Mouse (Mus musculus): ENCODE results near the gene Fut8. TPM values are rescaled to one million over a fixed set of nuclear protein-coding genes. Genes with fewer than 3 reads are reported as not detected.
"Not testable (repeated sequence)": the region's sequence is repeated elsewhere in the genome, so short reads cannot be mapped to it uniquely, and the experiment has no call there.

Gene Fut8
- polyA plus RNA-seq, 1 experiment from 2014 or later = 49.3 TPM

DNA sequence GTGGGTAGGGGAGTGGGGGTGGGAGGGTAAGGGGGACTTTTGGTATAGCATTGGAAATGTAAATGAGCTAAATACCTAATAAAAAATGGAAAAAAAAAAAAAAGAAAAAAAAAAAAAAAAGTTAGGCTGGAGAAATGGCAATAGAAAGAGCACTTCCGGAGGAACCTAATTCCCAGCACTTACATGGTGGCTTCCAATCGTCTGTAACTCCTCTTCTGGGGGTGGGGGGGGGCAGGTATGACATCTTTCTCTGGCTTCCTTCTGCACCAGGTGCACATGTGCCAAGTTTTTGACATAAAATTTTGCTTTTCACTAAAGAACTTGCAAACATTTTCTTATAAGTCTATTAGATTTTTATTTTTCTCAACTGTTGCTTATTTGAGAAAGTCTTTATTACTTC, 53.9 kb downstream of the Fut8 start:
- not testable (repeated sequence) for H3K9me3 ChIP-seq; H3K27ac ChIP-seq; H3K4me1 ChIP-seq (replicated peaks); ATAC-seq (ENCODE audit: low FRiP score); H3K4me2 ChIP-seq; H3K36me3 ChIP-seq; H3K27me3 ChIP-seq; H3K4me3 ChIP-seq; H3K9ac ChIP-seq
- WGBS = 88% methylated on average over 2 of the region's 2 CpGs

- Histone ChIP-seq H3K4me2 (no peak overlapping the region), H3K9ac (no peak overlapping the region), H3K27ac (no peak overlapping the region), H3K27me3 (no peaks in the 10 kb centered on the region), H3K4me1 (replicated peaks) (no peaks in the 10 kb centered on the region), H3K4me3 (no peak overlapping the region), H3K9me3 (no peaks in the 10 kb centered on the region), H3K36me3 (no peaks in the 10 kb centered on the region)
- no peak for ATAC-seq (ENCODE audit: low FRiP score)
- WGBS = 78% methylated on average over 4 of the region's 4 CpGs
Measured at GRCm38 (mm10) chr12:77292375-77293258, 54.7 kb downstream of the Fut8 start.

DNA sequence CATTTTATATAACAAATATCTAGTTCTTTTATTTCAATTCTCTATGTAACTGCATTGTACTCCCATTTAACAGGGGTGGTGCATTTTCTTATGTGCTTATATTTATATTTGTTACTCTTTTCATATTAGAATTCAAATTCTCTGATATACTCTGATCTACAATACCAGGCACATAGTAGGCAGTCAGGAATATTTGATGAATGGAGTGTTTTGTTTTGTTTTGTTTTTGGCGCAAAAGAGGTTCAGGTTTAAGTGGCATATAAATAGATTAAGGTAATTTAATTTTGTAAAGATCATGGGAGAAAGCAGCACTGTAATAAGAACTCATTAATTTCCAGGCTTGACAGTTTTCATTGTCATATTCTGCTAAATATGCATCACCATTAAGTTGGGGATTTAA, 58.2 kb downstream of the Fut8 start:
- Histone ChIP-seq H3K27ac (no peak overlapping the region), H3K4me1 (replicated peaks) (no peaks in the 10 kb centered on the region), H3K4me3 (no peak overlapping the region), H3K9me3 (no peaks in the 10 kb centered on the region), H3K27me3 (no peaks in the 10 kb centered on the region), H3K9ac (no peak overlapping the region), H3K36me3 (no peaks in the 10 kb centered on the region), H3K4me2 (no peak overlapping the region)
- 78% methylated on average over 1 of the region's 1 CpGs for WGBS
- ATAC-seq (ENCODE audit: low FRiP score) = no peak

GRCm38 (mm10) chr12:77297114-77297513, 59.2 kb downstream of the Fut8 start:
- Histone ChIP-seq H3K27ac (no peak overlapping the region), H3K4me2 (no peak overlapping the region), H3K27me3 (no peaks in the 10 kb centered on the region), H3K36me3 (no peaks in the 10 kb centered on the region), H3K9me3 (no peaks in the 10 kb centered on the region), H3K4me3 (no peak overlapping the region), H3K9ac (no peak overlapping the region), H3K4me1 (replicated peaks) (no peaks in the 10 kb centered on the region)
- WGBS = 89% methylated on average over 4 of the region's 4 CpGs
- no peak for ATAC-seq (ENCODE audit: low FRiP score)

- Histone ChIP-seq H3K4me3 (no peak overlapping the region), H3K9ac (no peak overlapping the region), H3K27ac (no peak overlapping the region), H3K36me3 (no peaks in the 10 kb centered on the region), H3K4me2 (no peak overlapping the region), H3K4me1 (replicated peaks) (no peaks in the 10 kb centered on the region), H3K9me3 (no peaks in the 10 kb centered on the region), H3K27me3 (no peaks in the 10 kb centered on the region)
- no peak for ATAC-seq (ENCODE audit: low FRiP score)
- 93% methylated on average over 2 of the region's 2 CpGs for WGBS
Measured at GRCm38 (mm10) chr12:77297858-77298257, 59.9 kb downstream of the Fut8 start.

- Histone ChIP-seq H3K36me3 (no peaks in the 10 kb centered on the region), H3K9ac (no peak overlapping the region), H3K4me1 (replicated peaks) (no peaks in the 10 kb centered on the region), H3K9me3 (no peaks in the 10 kb centered on the region), H3K27me3 (no peaks in the 10 kb centered on the region), H3K4me3 (no peak overlapping the region), H3K27ac (no peak overlapping the region), H3K4me2 (no peak overlapping the region)
- 97% methylated on average over 1 of the region's 1 CpGs for WGBS
- no peak for ATAC-seq (ENCODE audit: low FRiP score)
Measured at GRCm38 (mm10) chr12:77302011-77302410, 64.1 kb downstream of the Fut8 start.

GRCm38 (mm10) chr12:77303367-77303766, 65.4 kb downstream of the Fut8 start:
- Histone ChIP-seq H3K27me3 (no peaks in the 10 kb centered on the region), H3K4me1 (replicated peaks) (no peaks in the 10 kb centered on the region), H3K4me3 (no peak overlapping the region), H3K36me3 (no peaks in the 10 kb centered on the region), H3K27ac (no peak overlapping the region), H3K9me3 (no peaks in the 10 kb centered on the region), H3K4me2 (no peak overlapping the region), H3K9ac (no peak overlapping the region)
- ATAC-seq (ENCODE audit: low FRiP score) = no peak

DNA sequence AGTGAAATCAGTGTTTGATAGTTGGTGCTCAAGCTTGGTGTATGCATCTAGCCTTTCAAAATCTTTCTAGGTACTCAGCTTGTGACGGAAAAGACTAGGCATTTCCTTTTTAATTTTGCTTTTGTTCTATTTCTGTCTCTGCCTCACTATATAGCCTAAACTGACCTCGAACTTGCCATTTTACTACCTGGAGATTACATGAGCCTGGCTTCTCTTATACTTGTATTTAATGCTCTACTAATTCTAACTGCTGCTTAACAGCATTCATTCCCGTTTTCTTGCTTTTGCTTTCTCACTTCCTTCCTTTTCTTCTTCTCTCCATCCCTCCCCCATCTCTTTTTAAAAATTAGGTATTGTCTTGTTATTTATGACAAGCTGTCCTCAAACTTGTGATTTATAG, 67.6 kb downstream of the Fut8 start:
- Histone ChIP-seq H3K4me2 (no peak overlapping the region), H3K27me3 (no peaks in the 10 kb centered on the region), H3K4me1 (replicated peaks) (no peaks in the 10 kb centered on the region), H3K9ac (no peak overlapping the region), H3K9me3 (no peaks in the 10 kb centered on the region), H3K27ac (no peak overlapping the region), H3K4me3 (no peak overlapping the region), H3K36me3 (no peaks in the 10 kb centered on the region)
- ATAC-seq (ENCODE audit: low FRiP score) = no peak
- WGBS = 93% methylated on average over 3 of the region's 3 CpGs

- Histone ChIP-seq H3K9me3 (no peaks in the 10 kb centered on the region), H3K27ac (no peak overlapping the region), H3K36me3 (no peaks in the 10 kb centered on the region), H3K4me2 (no peak overlapping the region), H3K9ac (no peak overlapping the region), H3K27me3 (no peaks in the 10 kb centered on the region), H3K4me1 (replicated peaks) (no peaks in the 10 kb centered on the region), H3K4me3 (no peak overlapping the region)
- no peak for ATAC-seq (ENCODE audit: low FRiP score)
- WGBS = 86% methylated on average over 3 of the region's 3 CpGs
Measured at GRCm38 (mm10) chr12:77306759-77307314, 68.9 kb downstream of the Fut8 start.

GRCm38 (mm10) chr12:77309507-77309906, 71.6 kb downstream of the Fut8 start:
- Histone ChIP-seq H3K27me3 (no peaks in the 10 kb centered on the region), H3K4me2 (no peak overlapping the region), H3K4me1 (replicated peaks) (no peaks in the 10 kb centered on the region), H3K36me3 (no peaks in the 10 kb centered on the region), H3K27ac (no peak overlapping the region), H3K9ac (no peak overlapping the region), H3K4me3 (no peak overlapping the region), H3K9me3 (no peaks in the 10 kb centered on the region)
- ATAC-seq (ENCODE audit: low FRiP score) = no peak

- ATAC-seq (ENCODE audit: low FRiP score) = no peak
- H3K9me3 ChIP-seq = no peaks in the 10 kb centered on the region
- H3K27me3 ChIP-seq = no peaks in the 10 kb centered on the region
- no peaks in the 10 kb centered on the region for H3K36me3 ChIP-seq
- no peak overlapping the region for H3K27ac ChIP-seq
- no peaks in the 10 kb centered on the region for H3K4me1 ChIP-seq (replicated peaks)
- H3K9ac ChIP-seq = no peak overlapping the region
- no peak overlapping the region for H3K4me3 ChIP-seq
- H3K4me2 ChIP-seq = no peak overlapping the region
Measured at GRCm38 (mm10) chr12:77313502-77313901, 75.6 kb downstream of the Fut8 start.

GRCm38 (mm10) chr12:77324142-77324541, 86.2 kb downstream of the Fut8 start:
- Histone ChIP-seq H3K4me2 (no peak overlapping the region), H3K27ac (no peak overlapping the region), H3K27me3 (no peaks in the 10 kb centered on the region), H3K9me3 (no peaks in the 10 kb centered on the region), H3K4me1 (replicated peaks) (no peaks in the 10 kb centered on the region), H3K36me3 (no peaks in the 10 kb centered on the region), H3K4me3 (no peak overlapping the region), H3K9ac (no peak overlapping the region)
- 69% methylated on average over 3 of the region's 3 CpGs for WGBS
- ATAC-seq (ENCODE audit: low FRiP score) = no peak

GRCm38 (mm10) chr12:77346521-77346920, 108.6 kb downstream of the Fut8 start:
- 84% methylated on average over 1 of the region's 1 CpGs for WGBS
- H3K27me3 ChIP-seq = no peaks in the 10 kb centered on the region
- H3K36me3 ChIP-seq = no peaks in the 10 kb centered on the region
- H3K9me3 ChIP-seq = no peaks in the 10 kb centered on the region
- no peak overlapping the region for H3K4me2 ChIP-seq
- no peaks in the 10 kb centered on the region for H3K4me1 ChIP-seq (replicated peaks)
- H3K27ac ChIP-seq = no peak overlapping the region
- H3K9ac ChIP-seq = no peak overlapping the region
- no peak for ATAC-seq (ENCODE audit: low FRiP score)
- no peak overlapping the region for H3K4me3 ChIP-seq

Data from hindbrain, embryonic 13.5 days (tissue).